Mouse (Mus musculus) intestine, postnatal 0 days (tissue): ENCODE data around the gene Ehf. TPM values are rescaled to one million over a fixed set of nuclear protein-coding genes. Genes with fewer than 3 reads are reported as not detected.

Experiments used
- ATAC-seq: fragments of 200-750 bp; cut with Nextera tagmentation; 2 replicates; pipeline ENCODE4 v1.8.0; 2017; ENCODE audit warnings: mild to moderate bottlenecking, moderate TSS enrichment, moderate library complexity
- H3K27ac ChIP-seq: fragments of 300-500 bp; sonication (generic); 2 replicates; pipeline ENCODE4 v1.5.1; 2014; ENCODE audit warnings: mild to moderate bottlenecking, low read depth, low read length, moderate library complexity
- H3K27me3 ChIP-seq: fragments of 300-500 bp; sonication (generic); replicated peaks from 2 replicates; pipeline ENCODE4 v1.6.1; 2014; ENCODE audit warnings: low read length, mixed read lengths; ENCODE audit not compliant: control insufficient read depth, insufficient read depth
- H3K36me3 ChIP-seq: fragments of 300-500 bp; sonication (generic); 2 replicates; pipeline ENCODE4 v1.6.1; 2014; ENCODE audit warnings: mild to moderate bottlenecking, moderate library complexity; ENCODE audit not compliant: control insufficient read depth, insufficient read depth
- H3K4me1 ChIP-seq: fragments of 300-500 bp; sonication (generic); replicated peaks from 2 replicates; pipeline ENCODE4 v1.6.1; 2014; ENCODE audit warnings: antibody characterized with exemption, low read length, mixed read lengths; ENCODE audit not compliant: control insufficient read depth, insufficient read depth
- H3K4me2 ChIP-seq: fragments of 300-500 bp; sonication (generic); replicated peaks from 2 replicates; pipeline ENCODE4 v1.6.1; 2014; ENCODE audit warnings: low read depth, mild to moderate bottlenecking, moderate library complexity
- H3K4me3 ChIP-seq: fragments of 300-500 bp; sonication (generic); 2 replicates; pipeline ENCODE4 v1.5.1; 2014; ENCODE audit warnings: low read depth, low read length
- H3K9ac ChIP-seq: fragments of 300-500 bp; sonication (generic); 2 replicates; pipeline ENCODE4 v1.6.1; 2014; ENCODE audit warnings: mild to moderate bottlenecking, low read depth, low read length
- H3K9me3 ChIP-seq: fragments of 300-500 bp; sonication (generic); 2 replicates; pipeline ENCODE4 v1.6.1; 2016; ENCODE audit warnings: mixed run types; ENCODE audit not compliant: control insufficient read depth
- CTCF ChIP-seq: sonication (generic); IDR thresholded peaks from 2 replicates; pipeline ENCODE4 v1.5.1; 2016; ENCODE audit warnings: low read depth, mild to moderate bottlenecking, control low read depth, antibody characterized with exemption, moderate library complexity
- WGBS: fragments of 180-500 bp; shearing (Covaris S2); extraction: QIAGEN DNeasy Blood & Tissue Kit; methylation state at CpG from one replicate; pipeline ENCODE4 v1.1.7; 2014; 5-methylcytosine and 5-hydroxymethylcytosine counted together
- polyA plus RNA-seq: library from polyadenylated mRNA; unstranded; fragments of >200 nt; fragmentation: Nextera tagmentation; extraction: Ambion mirVana; gene quantifications from 2 replicates; pipeline ENCODE4 v1.2.1, GENCODE M21; 2015

The Ehf gene
- polyA plus RNA-seq, 1 experiment from 2014 or later: 24.3 TPM

DNA sequence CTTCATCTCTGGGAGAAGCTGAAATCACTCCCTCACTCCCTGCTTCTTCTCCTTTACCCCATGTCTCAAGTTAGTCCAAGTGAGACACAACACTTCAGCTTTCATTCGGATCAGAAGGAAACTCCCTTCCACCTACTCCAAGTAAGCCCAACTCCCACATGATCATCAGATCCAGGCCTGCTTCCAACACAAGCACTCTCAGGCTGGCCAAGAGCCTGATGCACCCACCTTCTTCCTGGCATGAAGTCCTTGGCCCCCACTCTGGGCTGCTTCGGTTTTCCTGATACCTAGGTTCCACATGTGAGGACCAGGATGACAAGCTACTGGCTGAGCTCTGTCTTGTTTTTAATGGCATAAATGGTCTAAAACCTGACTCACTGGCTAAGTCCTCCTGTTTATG is 28.3 kb downstream of the Ehf start:
- WGBS: 81% methylated on average over 2 of the region's 2 CpGs
- H3K4me2 ChIP-seq: no peak overlapping the region
- H3K4me1 ChIP-seq: no peaks in the 10 kb centered on the region
- H3K4me3 ChIP-seq: no peak overlapping the region
- no peak for ATAC-seq
- H3K9ac ChIP-seq: no peak overlapping the region
- no peak for TF ChIP-seq CTCF
- no peak overlapping the region for H3K27ac ChIP-seq
- H3K9me3 ChIP-seq: no peaks in the 10 kb centered on the region
- H3K27me3 ChIP-seq: no peaks in the 10 kb centered on the region
- peaks cover 20% of the 10 kb centered on the region; the same call in 1 of the 2 replicates for H3K36me3 ChIP-seq

DNA sequence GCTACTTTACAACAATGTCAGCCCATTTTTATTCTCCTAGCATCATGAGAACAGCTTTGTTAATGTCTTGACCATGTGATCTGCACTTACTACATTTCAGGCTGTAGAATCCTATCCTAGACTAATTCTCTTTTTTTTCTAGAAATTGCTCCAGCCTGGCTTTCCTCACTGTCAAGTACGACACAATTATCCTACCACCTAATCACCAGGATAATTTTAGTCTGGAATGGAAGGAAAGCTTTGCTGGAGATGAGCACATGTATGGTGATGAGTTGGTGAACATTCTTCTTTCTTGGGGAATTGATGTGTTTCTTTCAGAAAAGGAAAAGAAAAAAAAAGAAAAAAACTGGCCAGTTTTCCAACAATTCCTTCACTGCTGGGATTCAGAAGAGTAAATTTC is 28.8 kb downstream of the Ehf start:
- Histone ChIP-seq H3K4me1 (no peaks in the 10 kb centered on the region), H3K9me3 (no peaks in the 10 kb centered on the region), H3K4me2 (no peak overlapping the region), H3K27me3 (no peaks in the 10 kb centered on the region), H3K27ac (no peak overlapping the region), H3K4me3 (no peak overlapping the region), H3K9ac (no peak overlapping the region), H3K36me3 (peaks cover 20% of the 10 kb centered on the region; the same call in 1 of the 2 replicates)
- no peak for TF ChIP-seq CTCF
- ATAC-seq: no peak
- WGBS: 93% methylated on average over 1 of the region's 1 CpGs

DNA sequence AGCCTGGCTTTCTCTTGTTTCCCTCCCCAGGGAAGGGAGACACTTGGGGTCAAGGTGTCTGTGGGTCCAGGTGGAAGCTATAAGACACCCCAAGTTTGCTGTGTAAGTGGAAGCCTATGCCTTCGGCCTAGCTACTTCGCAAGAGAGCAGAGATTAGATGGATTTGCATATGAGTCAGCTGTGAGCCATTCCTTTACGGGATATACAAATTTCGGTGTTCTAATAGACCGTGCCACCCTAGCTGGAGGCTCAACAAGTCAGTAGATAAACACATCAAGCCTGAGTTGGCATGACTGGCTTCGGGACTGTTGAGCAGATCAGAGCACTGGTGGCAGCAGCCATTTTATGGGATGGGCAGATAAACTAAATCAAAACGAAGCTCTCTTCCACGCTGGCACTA is 31.6 kb downstream of the Ehf start:
- Histone ChIP-seq H3K27me3 (no peaks in the 10 kb centered on the region), H3K9ac (no peak overlapping the region), H3K4me2 (no peak overlapping the region), H3K4me3 (no peak overlapping the region), H3K4me1 (no peaks in the 10 kb centered on the region), H3K36me3 (peaks cover 15% of the 10 kb centered on the region; the same call in 1 of the 2 replicates), H3K9me3 (no peaks in the 10 kb centered on the region), H3K27ac (no peak overlapping the region)
- WGBS: 79% methylated on average over 8 of the region's 8 CpGs
- no peak for TF ChIP-seq CTCF
- ATAC-seq: no peak

DNA sequence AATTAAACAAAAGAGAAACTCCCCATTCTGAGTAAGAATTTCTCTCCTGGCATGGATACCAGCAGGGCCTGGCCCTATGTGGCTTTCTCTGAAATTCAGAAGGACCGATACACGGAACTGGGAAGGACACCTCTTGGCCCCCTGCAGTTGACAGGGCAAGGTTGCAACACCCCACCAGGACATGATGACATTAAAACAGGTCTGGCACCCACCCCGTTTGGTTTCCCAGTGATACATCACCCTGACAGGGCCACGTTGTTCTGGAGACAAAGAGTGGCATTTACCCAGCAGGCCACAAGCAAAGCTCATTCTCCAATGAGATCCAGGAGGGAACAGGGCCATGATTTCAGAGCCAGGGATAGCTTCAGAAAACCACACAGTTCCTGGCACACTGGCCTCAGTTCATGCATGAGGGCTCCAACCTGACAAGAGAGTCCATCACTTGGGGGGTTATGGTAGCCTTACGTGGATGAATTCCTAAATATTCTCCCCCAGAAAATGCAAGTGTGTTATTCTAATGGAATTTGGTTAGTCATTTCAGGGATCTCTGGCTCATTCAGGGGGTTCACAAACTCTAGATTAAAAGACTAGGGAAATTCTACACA is 32.4 kb downstream of the Ehf start:
- Histone ChIP-seq H3K9me3 (no peaks in the 10 kb centered on the region), H3K9ac (no peak overlapping the region), H3K4me2 (no peak overlapping the region), H3K4me3 (no peak overlapping the region), H3K4me1 (no peaks in the 10 kb centered on the region), H3K27me3 (no peaks in the 10 kb centered on the region), H3K27ac (no peak overlapping the region), H3K36me3 (peaks cover 15% of the 10 kb centered on the region; the same call in 1 of the 2 replicates)
- 79% methylated on average over 5 of the region's 5 CpGs for WGBS
- ATAC-seq: no peak
- no peak for TF ChIP-seq CTCF

DNA sequence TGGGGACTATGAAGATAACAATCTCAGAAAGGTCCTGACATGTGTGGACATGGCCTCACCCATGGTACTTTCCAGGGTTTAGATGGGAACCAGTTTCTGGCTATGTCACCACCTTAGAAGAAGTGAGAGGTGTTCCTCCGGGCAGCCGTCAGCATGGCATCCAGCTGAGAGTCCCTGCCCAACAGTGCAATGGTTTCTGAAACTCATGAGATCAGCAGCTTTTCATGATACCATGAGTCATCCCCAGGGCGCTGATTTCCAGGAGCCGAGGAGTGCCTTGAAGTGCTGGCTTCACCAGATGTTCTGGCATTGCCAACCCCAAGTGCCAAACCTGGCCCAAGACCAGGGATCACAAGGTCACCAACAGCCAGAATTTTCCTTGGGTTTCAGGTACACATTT is 64.0 kb downstream of the Ehf start:
- H3K4me1 ChIP-seq: no peaks in the 10 kb centered on the region
- ATAC-seq: no peak
- no peaks in the 10 kb centered on the region for H3K27me3 ChIP-seq
- no peak overlapping the region for H3K4me2 ChIP-seq
- no peaks in the 10 kb centered on the region for H3K36me3 ChIP-seq
- WGBS: 87% methylated on average over 4 of the region's 4 CpGs
- no peak for TF ChIP-seq CTCF
- no peak overlapping the region for H3K27ac ChIP-seq
- H3K4me3 ChIP-seq: no peak overlapping the region
- no peaks in the 10 kb centered on the region for H3K9me3 ChIP-seq
- no peak overlapping the region for H3K9ac ChIP-seq

DNA sequence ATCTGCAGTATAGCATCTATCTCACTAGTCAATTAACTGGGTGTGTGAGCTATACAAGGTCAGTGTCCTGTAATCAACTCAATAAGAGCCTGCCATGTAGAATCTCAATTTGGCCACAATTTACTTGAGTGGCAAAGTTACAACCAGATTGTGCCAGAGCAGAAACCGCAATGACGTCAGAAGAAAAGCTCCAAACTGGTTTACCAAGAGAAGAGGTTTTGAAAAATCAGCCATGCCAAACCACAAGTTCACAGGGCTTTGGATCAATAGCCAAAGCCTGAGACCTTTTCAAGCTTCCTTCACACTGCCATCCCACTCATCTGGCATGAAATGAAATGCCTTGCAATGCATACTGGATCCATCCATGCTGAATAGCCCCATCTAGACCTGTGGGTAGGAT is 76.3 kb downstream of the Ehf start:
- Histone ChIP-seq H3K9me3 (no peaks in the 10 kb centered on the region), H3K36me3 (no peaks in the 10 kb centered on the region), H3K27ac (no peak overlapping the region), H3K4me1 (no peaks in the 10 kb centered on the region), H3K4me3 (no peak overlapping the region), H3K4me2 (no peak overlapping the region), H3K27me3 (no peaks in the 10 kb centered on the region), H3K9ac (no peak overlapping the region)
- no peak for ATAC-seq
- no peak for TF ChIP-seq CTCF
- WGBS: 95% methylated on average over 2 of the region's 2 CpGs

DNA sequence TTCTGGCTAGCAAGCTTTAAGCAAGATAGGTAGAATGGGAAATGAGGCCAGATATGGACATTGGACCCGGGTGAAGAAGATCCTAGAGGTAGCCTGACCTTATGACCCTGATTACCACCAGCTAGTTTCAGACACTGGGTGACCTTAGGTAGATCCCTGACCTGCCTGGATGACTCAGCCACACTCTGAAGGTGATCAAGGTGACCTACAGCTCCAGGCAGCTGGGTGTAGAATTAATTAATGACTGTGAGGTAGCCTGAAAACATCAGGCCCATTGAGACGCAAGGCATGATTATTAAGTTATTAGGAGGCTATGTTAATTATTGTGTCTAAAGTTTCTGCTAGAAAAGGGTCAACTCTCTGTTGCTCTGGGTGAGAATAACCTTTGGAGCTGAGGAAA is 82.2 kb downstream of the Ehf start:
- Histone ChIP-seq H3K9me3 (no peaks in the 10 kb centered on the region), H3K36me3 (no peaks in the 10 kb centered on the region), H3K4me1 (no peaks in the 10 kb centered on the region), H3K4me3 (no peak overlapping the region), H3K9ac (no peak overlapping the region), H3K4me2 (no peak overlapping the region), H3K27ac (no peak overlapping the region), H3K27me3 (no peaks in the 10 kb centered on the region)
- 83% methylated on average over 2 of the region's 2 CpGs for WGBS
- ATAC-seq: no peak
- TF ChIP-seq CTCF: no peak
